Mouse (Mus musculus) liver, embryonic 14.5 days (tissue): ENCODE measurements at regions not wholly inside any gene's neighbourhood (a gene's known extent, or its start where the extent isn't known, plus 50 kb on each side); places are given as distances from the start of the nearest gene placed in this dataset.

Experiments used
- CTCF ChIP-seq: IDR thresholded peaks from 2 replicates; pipeline ENCODE4 v1.5.1; 2016; ENCODE audit warnings: antibody characterized with exemption, low read depth, control low read depth
- EP300 ChIP-seq: IDR thresholded peaks from 2 replicates; pipeline ENCODE4 v1.6.1; 2016; ENCODE audit warnings: antibody characterized with exemption, low read depth

DNA sequence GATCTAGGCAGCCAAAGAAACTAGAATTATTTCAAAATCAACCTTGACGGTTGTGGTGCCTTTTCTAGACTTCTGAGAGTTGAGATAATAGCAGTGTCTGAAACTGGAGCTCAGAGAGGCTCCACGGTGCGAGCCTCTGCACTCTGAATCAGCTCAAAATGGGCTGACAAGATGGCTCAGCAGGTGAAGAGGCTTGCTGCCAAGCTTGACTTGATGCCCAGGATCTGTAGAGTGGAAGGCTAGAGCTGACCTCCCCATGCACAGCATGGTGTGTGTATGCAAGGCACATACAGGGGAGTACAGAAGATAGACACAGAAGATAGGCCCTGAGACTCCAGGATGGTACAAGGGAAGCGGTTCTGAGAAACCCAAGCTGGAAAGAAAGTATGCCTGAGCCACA lies 100.5 kb upstream of the Ubr2 start:
- TF ChIP-seq EP300 (no peak), CTCF (no peak)
